Mouse (Mus musculus) cerebellum, adult 11 months (tissue): ENCODE results near the gene Esp34.

ENCODE experiments used
- DNase-seq: peaks from one replicate; pipeline ENCODE4 v3.0.0; 2022

Esp34 gene

GRCm38 (mm10) chr17:38553892-38554291 is at the start of gene Esp34:
Esp34 (plus strand) TSS chr17:38554192.
- DNase-seq: no peak

DNA sequence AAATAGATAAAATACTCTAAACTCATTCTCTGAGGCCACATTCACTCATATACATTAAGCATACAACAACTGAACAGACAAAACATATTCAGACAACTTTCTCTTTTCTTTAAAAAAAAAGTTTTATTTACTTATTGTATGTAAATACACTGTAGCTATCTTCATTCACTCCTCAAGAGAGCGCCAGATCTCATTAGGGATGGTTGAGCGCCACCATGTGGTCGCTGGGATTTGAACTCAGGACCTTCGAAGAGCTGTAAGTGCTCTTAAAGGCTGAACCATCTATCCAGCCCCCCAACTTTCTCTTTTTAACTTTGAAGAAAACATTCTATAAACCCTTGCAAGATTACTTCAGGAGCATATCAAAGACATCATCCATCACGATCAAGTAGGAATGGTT is 8.5 kb downstream of the Esp34 start:
- no peak for DNase-seq
